Comparison of ENCODE assay signal across 12 mouse cellular contexts in genomic region chr17:71194906-71195632, GRCm38 (mm10). TPM values are rescaled to one million over a fixed set of nuclear protein-coding genes. Genes with fewer than 3 reads are reported as not detected.
DNase-seq lines count a peak whose midpoint lies in the region; ATAC-seq and TF ChIP-seq lines count a peak whose summit lies in the region.
"Had no signal": no experiment of that assay in that cellular context is flagged by ENCODE, and none has a peak within 500 bp of the region (broad histone marks: within the 10 kb centered on the region; RNA-seq: fewer than 3 reads in every experiment).

No protein-coding gene starts in this region.

- H3K9me3 ChIP-seq in embryonic facial prominence, embryonic 13.5 days: 0 out of 2 replicates have a peak, but pooled peaks cover 8% of the 10 kb centered on the region
- H3K9me3 ChIP-seq in embryonic facial prominence, embryonic 10.5 days: peaks cover 10% of the 10 kb centered on the region; the same call in 1 of the 2 replicates
- H3K9me3 ChIP-seq in intestine, postnatal 0 days (ENCODE audit: control insufficient read depth): no peaks in the 10 kb centered on the region
- no peaks in the 10 kb centered on the region for H3K9me3 ChIP-seq in intestine, embryonic 15.5 days
- 0 out of 2 replicates have a peak, but pooled peaks cover 2% of the 10 kb centered on the region for H3K9me3 ChIP-seq in liver, embryonic 11.5 days (ENCODE audit: control insufficient read depth, low read length)
- H3K9me3 ChIP-seq: embryonic facial prominence, embryonic 12.5 days had no signal

- H3K36me3 ChIP-seq in embryonic facial prominence, embryonic 13.5 days: no peaks in the 10 kb centered on the region
- H3K36me3 ChIP-seq in embryonic facial prominence, embryonic 10.5 days (replicated peaks): peaks cover 8% of the 10 kb centered on the region
- H3K36me3 ChIP-seq in intestine, postnatal 0 days (ENCODE audit: control insufficient read depth, insufficient read depth): peaks cover 2% of the 10 kb centered on the region; the same call in 1 of the 2 replicates
- 0 out of 2 replicates have a peak, but pooled peaks cover 3% of the 10 kb centered on the region for H3K36me3 ChIP-seq in intestine, embryonic 15.5 days
- H3K36me3 ChIP-seq in liver, embryonic 11.5 days (ENCODE audit: control insufficient read depth, insufficient read depth, low read length): peaks cover 3% of the 10 kb centered on the region; the same call in 1 of the 2 replicates
- H3K36me3 ChIP-seq: embryonic facial prominence, embryonic 12.5 days had no signal

- no peak overlapping the region for H3K4me3 ChIP-seq in embryonic facial prominence, embryonic 13.5 days
- no peak overlapping the region for H3K4me3 ChIP-seq in embryonic facial prominence, embryonic 10.5 days
- no peak overlapping the region for H3K4me3 ChIP-seq in intestine, postnatal 0 days (ENCODE audit: low read depth, low read length)
- no peak overlapping the region for H3K4me3 ChIP-seq in intestine, embryonic 15.5 days (replicated peaks)
- H3K4me3 ChIP-seq in liver, embryonic 11.5 days (ENCODE audit: low read depth, low read length): no peak overlapping the region
- H3K4me3 ChIP-seq: embryonic facial prominence, embryonic 12.5 days had no signal

- no peak for DNase-seq in embryonic facial prominence, embryonic 10.5 days (ENCODE audit: low spot score)
- DNase-seq in A20 (ENCODE audit: low read depth, low spot score): peak; percentile 63
- DNase-seq in liver, embryonic 11.5 days (ENCODE audit: low spot score): no peak
- no peak for DNase-seq in urinary bladder, postnatal 14 days (ENCODE audit: low spot score)
- no peak for DNase-seq in adrenal gland, adult 8-10 months
- DNase-seq: cerebellum, adult 11 months; layer of hippocampus, adult 9-11 months had no signal

- no peak overlapping the region for H3K27ac ChIP-seq in embryonic facial prominence, embryonic 13.5 days
- no peak overlapping the region for H3K27ac ChIP-seq in embryonic facial prominence, embryonic 10.5 days (replicated peaks)
- H3K27ac ChIP-seq in intestine, postnatal 0 days (ENCODE audit: low read depth, low read length): 0 out of 2 replicates have a peak overlapping the region, but pooled peaks have one; percentile 9
- no peak overlapping the region for H3K27ac ChIP-seq in intestine, embryonic 15.5 days
- no peak overlapping the region for H3K27ac ChIP-seq in liver, embryonic 11.5 days (ENCODE audit: low read depth, low read length)
- H3K27ac ChIP-seq: embryonic facial prominence, embryonic 12.5 days; macrophage had no signal

- H3K9ac ChIP-seq in embryonic facial prominence, embryonic 13.5 days: no peak overlapping the region
- H3K9ac ChIP-seq in intestine, postnatal 0 days (ENCODE audit: low read depth, low read length): peak overlapping the region; percentile 0; the same call in 1 of the 2 replicates
- no peak overlapping the region for H3K9ac ChIP-seq in intestine, embryonic 15.5 days
- H3K9ac ChIP-seq in liver, embryonic 11.5 days (ENCODE audit: low read depth, low read length): 0 out of 2 replicates have a peak overlapping the region, but pooled peaks have one; percentile 25
- H3K9ac ChIP-seq: embryonic facial prominence, embryonic 12.5 days had no signal

- no peak for TF ChIP-seq CTCF in intestine, postnatal 0 days (IDR thresholded peaks at IDR 0.05; ENCODE audit: low read depth)

- H3K4me1 ChIP-seq in embryonic facial prominence, embryonic 13.5 days: peaks cover 35% of the 10 kb centered on the region
- H3K4me1 ChIP-seq in embryonic facial prominence, embryonic 10.5 days: peaks cover 18% of the 10 kb centered on the region; the same call in 1 of the 2 replicates
- H3K4me1 ChIP-seq in intestine, postnatal 0 days (replicated peaks; ENCODE audit: control insufficient read depth, insufficient read depth, low read length): no peaks in the 10 kb centered on the region
- peaks cover 9% of the 10 kb centered on the region for H3K4me1 ChIP-seq in intestine, embryonic 15.5 days (replicated peaks)
- peaks cover 34% of the 10 kb centered on the region for H3K4me1 ChIP-seq in liver, embryonic 11.5 days (replicated peaks; ENCODE audit: control insufficient read depth, insufficient read depth, low read length)

- ATAC-seq in embryonic facial prominence, embryonic 13.5 days (ENCODE audit: insufficient number of reproducible peaks, insufficient read depth, low FRiP score, low TSS enrichment, low read depth): no peak
- peak; percentile 11; the same call in 1 of the 2 replicates for ATAC-seq in intestine, postnatal 0 days
- no peak for ATAC-seq in intestine, embryonic 15.5 days
- no peak for ATAC-seq in liver, embryonic 11.5 days (replicated peaks; ENCODE audit: low FRiP score)

- no peaks in the 10 kb centered on the region for H3K27me3 ChIP-seq in embryonic facial prominence, embryonic 13.5 days
- H3K27me3 ChIP-seq in embryonic facial prominence, embryonic 10.5 days (replicated peaks; ENCODE audit: low read depth, poor library complexity, severe bottlenecking): no peaks in the 10 kb centered on the region
- no peaks in the 10 kb centered on the region for H3K27me3 ChIP-seq in intestine, postnatal 0 days (replicated peaks; ENCODE audit: control insufficient read depth, insufficient read depth, low read length)
- H3K27me3 ChIP-seq in intestine, embryonic 15.5 days (replicated peaks): no peaks in the 10 kb centered on the region
- H3K27me3 ChIP-seq in liver, embryonic 11.5 days (replicated peaks; ENCODE audit: control insufficient read depth, insufficient read depth, low read length): no peaks in the 10 kb centered on the region
- H3K27me3 ChIP-seq: embryonic facial prominence, embryonic 12.5 days had no signal

- H3K4me2 ChIP-seq in embryonic facial prominence, embryonic 13.5 days: peak overlapping the region; percentile 37; the same call in 1 of the 2 replicates
- peak overlapping the region; percentile 51 for H3K4me2 ChIP-seq in intestine, postnatal 0 days (replicated peaks; ENCODE audit: low read depth)
- no peak overlapping the region for H3K4me2 ChIP-seq in intestine, embryonic 15.5 days (replicated peaks)
- no peak overlapping the region for H3K4me2 ChIP-seq in liver, embryonic 11.5 days
- H3K4me2 ChIP-seq: embryonic facial prominence, embryonic 12.5 days had no signal

- 83% methylated on average over 3 of the region's 3 CpGs for WGBS in embryonic facial prominence, embryonic 13.5 days
- 90% methylated on average over 3 of the region's 3 CpGs for WGBS in embryonic facial prominence, embryonic 10.5 days
- WGBS in intestine, postnatal 0 days: 48% methylated on average over 3 of the region's 3 CpGs
- WGBS in intestine, embryonic 15.5 days: 78% methylated on average over 3 of the region's 3 CpGs
- 67% methylated on average over 3 of the region's 3 CpGs for WGBS in liver, embryonic 11.5 days

RNA-seq across cellular contexts. Expression of gene Lpin2, which starts 12.7 kb away (rescaled TPM):
- 49.9 and 52.2 TPM in 2 replicates for polyA plus RNA-seq in embryonic facial prominence, embryonic 13.5 days (2015; fragmentation: Nextera tagmentation; extraction: Ambion mirVana)
- 42.1 and 45.2 TPM in 2 replicates for polyA plus RNA-seq in embryonic facial prominence, embryonic 10.5 days (2016; fragmentation: Nextera tagmentation; extraction: Ambion mirVana)
- 22.2 and 24.8 TPM in 2 replicates for polyA plus RNA-seq in intestine, postnatal 0 days (2015; fragmentation: Nextera tagmentation; extraction: Ambion mirVana)
- 22.5 and 25.9 TPM in 2 replicates for polyA plus RNA-seq in intestine, embryonic 15.5 days (2015; fragmentation: Nextera tagmentation; extraction: Ambion mirVana)
- 37.7 and 37.9 TPM in 2 replicates for polyA plus RNA-seq in liver, embryonic 11.5 days (2014; fragmentation: Nextera tagmentation; extraction: Ambion mirVana)
- 10 to 100 TPM; 43.3 to 68.5 (median 55.2) TPM for total RNA-seq in adrenal gland, adult 8-10 months (2022)

Comparison
In these comparisons a context has a peak if more than half of its experiments do, and no peak if none do; other contexts are left out.
1. H3K4me2 ChIP-seq: peak in embryonic facial prominence, embryonic 13.5 days (single experiment) and intestine, postnatal 0 days (single experiment); none in intestine, embryonic 15.5 days (single experiment) and liver, embryonic 11.5 days (single experiment).
2. H3K9ac ChIP-seq: peak in intestine, postnatal 0 days (single experiment) and liver, embryonic 11.5 days (single experiment); none in embryonic facial prominence, embryonic 13.5 days (single experiment) and intestine, embryonic 15.5 days (single experiment).